Mouse (Mus musculus) adipocyte (in vitro differentiated cells): Measurements from ENCODE around the gene Nrxn3.

Source experiments
- DNase-seq: peaks from one replicate; pipeline ENCODE4 v3.0.0-alpha.2; 2016; ENCODE audit warnings: low spot score

Nrxn3 gene

DNA sequence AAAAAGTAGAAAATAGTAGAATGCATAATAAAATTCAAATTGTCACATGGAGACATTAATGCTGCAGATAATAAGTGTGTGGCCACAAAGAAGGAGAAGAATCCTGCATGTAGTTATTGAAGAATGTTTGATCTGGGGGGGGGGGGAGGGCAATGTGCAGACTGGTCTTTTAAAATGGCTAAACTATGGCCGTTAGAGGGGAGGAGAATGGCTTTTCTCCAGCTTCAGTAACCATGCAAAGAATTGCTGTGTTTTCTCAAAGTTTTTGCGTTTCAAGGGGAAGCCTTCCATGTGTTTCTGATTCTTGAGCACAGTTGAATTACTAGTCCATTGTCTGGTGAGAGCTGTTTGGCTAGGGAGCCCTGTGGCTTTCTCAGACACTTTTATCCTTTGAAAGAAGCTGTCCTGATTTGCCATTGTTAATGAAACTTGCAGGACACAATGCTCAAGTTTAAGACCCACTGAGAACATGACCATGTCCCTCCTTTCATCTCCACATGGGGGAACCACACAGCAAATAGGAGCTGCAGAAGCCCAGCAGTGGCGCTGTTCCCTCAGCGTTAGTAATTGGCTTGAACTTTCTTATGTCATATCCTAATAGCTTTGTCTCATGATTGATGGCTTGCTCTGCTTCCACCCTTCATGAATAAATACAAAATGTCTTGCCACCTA lies 808.1 kb downstream of the Nrxn3 start:
- DNase-seq = no peak

DNA sequence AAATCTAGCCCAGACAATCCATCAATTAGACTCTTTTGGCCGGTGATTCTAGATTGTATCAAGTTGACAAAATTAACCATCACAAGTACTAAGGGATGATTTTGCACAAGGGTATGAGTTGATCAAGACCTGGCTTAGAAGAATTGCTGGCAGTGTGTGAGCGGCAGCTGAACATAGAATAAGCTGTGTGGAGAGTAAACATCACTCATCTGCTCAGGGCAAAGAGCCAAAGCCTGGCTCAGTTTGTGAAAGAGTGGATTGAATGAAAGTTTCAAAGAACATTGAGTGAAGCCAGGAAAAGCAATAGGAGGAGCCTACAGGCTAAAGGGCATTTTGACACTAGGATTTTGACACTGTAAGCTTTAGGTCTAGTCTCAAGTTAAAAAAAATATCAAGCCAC lies 828.6 kb downstream of the Nrxn3 start:
- no peak for DNase-seq

DNA sequence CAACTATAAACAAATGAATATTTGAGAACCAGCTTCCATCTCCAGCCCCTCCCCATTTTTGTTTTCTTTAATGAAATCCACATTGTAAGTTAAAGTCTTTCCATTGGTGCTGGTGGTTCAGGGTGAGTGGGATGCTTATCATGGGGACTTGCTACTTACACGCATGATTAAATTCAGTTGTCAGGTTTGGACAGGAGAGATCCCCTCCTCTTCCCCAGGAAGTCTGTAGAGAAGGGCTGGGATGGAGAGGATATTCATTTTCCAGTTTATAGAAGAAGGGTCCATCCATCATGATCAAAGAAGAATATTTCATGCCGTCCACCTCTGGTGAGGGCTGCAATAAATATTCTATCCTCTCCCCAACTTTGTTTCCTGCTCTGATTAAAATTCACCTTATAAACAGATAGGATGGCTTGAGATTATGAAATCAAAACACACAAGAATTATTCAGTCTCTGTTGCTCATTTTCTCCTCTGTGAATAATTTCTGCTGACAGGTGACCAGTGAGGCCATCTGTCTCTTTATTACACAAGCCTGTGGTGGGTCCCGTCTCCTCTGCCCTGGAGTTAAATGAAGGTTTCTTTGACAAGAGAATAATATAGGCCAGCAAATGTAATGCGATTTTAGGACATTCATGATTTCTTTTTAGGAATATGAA lies 830.7 kb downstream of the Nrxn3 start:
- DNase-seq = no peak

DNA sequence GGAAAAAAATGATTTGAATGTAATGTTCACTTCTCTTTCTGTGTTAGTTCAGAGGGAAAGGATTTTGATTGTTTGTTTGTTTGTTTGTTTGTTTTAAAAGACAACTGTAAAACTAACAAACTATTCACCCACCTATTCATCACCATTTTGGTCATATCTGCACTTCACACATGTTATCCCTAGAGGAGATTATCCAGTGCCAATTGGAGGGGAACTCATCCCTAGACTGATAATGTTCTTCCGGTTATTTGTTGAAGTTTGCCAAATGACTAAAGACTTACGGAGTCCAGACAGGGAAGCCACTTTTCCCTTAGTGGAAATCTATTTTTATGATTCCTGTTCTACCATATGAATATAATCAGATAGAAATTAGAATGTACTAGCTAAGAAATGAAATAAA lies 831.5 kb downstream of the Nrxn3 start:
- no peak for DNase-seq

DNA sequence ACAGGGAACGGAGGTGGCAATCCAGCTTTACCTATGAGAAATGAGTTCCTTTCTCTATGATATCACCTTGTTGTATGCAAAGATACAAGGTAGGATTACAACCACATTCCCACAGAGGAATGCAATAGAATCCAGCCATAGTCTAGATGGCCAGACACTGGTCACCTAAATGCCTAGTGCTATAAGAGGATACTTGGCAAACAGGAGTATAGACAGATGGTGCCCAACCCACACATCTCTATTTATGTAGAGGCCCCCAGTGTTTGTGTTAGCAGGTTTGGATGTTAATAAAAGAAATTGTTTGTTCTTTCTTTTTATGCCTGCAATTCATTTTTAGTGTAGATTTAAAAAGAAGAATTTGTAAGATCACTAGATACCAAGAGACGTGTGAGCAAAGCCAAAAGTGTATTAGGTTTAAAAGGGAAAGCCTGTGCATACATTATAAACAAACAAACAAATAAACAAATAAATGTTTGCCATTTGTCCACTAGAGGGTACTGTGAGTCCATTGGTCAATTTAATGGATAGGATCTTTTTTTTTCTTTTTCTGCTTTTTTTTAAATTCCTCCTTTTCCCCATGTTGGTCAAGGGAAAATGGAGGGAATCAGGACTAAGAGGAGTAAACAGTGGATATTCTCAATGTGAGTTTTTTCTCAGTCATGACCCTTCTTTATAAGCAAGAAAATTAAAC lies 832.2 kb downstream of the Nrxn3 start:
- no peak for DNase-seq

DNA sequence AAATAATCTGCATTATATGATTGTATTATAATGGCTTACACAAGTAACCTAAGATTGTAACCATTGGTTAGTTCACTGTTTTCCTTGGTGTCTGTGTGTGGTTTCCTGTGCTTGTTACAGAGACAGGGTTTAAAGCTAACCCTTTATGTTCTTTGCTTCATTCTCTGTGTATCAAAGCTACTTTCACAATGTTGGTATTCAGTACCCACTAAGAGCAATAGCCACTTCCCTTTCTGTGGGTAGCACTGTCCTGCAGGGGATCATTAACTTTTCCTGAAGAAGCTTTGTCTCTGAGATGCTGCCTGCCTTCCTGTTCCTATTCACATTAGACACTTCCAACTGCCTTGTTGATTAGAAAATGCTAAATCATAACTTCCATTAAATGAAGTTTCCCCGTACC lies 836.2 kb downstream of the Nrxn3 start:
- no peak for DNase-seq

DNA sequence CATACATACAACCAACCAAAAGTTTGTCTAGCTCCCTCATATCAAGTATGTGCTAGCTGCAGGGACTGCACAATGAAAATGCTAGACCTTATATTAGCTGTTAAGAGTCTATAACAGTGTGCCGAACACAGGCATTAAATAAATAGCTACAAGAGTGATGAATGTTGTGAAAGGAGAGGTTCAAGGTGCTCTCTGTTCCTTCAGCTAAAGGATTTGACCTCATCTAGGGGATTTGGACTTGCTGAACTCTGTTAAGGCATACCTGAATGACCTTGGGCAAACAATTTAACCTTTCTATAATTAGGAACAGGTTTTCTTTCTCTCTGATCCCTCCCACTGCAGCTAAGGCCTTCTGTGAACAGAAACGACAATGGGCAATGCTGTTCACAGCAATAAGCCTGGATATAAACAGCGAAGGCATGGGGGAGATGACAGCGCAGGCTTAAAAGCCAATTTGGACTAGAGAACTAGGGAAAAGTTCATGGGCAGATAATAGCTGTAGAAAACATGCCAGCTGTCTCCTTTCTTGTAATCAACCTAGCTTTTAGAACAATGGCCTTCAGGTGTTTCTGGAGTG lies 839.4 kb downstream of the Nrxn3 start:
- no peak for DNase-seq

DNA sequence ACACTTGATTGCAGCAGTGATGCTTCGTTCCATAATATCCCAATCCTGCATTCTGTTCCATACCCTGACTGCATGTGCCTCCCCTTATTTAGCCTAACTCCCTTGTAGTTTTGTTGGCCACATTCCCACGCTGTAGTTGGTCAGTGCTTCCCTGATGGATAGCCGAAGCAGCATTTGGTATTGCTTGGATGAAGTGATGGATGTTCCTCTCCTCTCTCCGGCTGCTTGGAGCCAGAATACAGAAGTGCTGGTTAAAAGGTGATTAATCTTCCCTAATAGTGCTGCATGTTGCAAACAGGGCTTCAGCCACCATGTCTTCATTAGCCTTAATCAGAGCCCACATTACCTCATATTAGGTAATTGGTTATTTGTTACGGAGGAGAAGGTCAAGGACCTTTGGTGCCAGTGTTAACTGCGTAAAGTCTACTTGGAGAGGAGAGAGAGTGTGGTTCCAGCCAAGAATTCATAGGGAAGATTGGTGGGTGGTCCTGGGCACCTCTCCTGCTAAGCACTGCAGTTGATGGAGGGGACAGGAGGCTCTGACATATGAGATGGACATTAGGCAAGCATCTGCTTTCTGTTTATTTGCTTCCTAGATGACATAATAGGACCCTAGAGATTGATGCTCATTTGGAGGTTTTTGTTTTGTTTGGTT lies 846.2 kb downstream of the Nrxn3 start:
- no peak for DNase-seq

DNA sequence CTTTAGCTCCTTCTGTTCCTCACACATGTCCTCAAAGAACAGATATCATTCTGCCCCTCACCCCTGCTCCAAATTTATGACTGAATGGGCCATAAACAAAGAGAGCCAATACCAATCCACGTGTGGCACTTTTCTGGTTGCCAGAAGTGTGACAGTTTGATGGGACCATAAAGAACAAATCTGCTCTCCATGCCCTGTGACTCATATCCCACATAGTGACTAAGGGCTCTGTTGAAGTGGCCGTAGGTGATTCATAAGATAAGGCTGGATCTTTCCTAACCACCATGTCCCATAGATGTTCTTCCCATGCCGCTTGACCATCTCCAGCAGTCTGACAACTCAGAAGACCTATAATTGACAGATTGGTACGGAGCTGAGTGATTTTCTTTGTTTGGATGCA lies 869.8 kb downstream of the Nrxn3 start:
- DNase-seq = no peak

DNA sequence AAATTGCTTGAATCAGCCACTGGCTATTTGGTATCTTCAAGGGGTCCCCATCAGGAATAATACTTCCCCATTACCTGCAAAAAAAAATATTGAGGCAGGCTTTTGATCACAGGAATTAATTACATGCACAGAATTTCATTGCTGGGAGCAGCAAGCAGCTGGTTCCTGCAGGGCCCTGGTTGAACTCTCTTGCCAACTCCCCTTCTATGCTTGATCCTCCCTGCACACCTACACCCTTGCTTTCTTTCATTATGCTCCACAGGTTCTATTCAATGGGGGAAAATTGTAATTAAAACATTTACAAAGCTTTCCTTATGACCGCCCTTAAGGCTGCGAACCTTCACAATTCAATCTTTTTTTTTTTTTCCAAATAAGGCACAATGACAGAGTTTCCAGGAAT lies 891.0 kb downstream of the Nrxn3 start:
- no peak for DNase-seq

DNA sequence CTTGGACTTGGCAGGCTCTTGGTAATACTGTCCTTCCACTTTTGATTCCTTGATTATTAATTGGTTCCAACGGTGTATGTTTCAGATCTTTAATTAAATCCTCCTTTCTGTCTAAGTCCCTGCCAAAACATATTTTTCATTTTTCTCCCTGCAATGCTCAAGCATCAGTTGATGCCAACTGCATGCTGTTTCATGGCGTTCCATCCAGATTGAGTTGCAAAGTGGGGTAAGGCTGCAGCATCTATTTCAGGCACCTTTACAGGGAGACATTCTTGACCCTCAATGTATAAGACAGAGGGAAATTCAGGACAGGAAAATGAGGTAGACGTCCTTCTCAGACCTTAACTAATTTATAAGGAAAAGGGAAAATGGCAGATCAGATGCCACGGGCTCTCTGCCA lies 903.1 kb downstream of the Nrxn3 start:
- no peak for DNase-seq

DNA sequence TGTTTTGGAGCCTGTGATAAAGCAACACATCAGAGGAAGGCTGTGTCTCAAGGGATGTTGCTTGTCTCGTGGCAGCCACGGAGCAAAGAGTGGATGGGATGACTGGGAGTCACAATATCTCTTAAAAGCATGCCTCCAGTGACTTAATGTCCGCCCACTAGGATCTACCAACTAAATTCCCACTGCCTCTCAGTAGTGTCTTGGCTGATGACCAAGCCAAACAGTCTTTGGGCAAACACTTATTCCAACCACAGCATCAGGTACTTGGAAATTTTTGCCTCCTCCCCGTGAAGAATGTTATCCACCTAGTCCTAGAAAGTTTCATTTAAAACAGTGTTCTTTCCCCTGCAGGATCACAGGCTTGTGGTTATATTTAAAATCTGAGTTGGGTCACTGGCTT lies 917.4 kb downstream of the Nrxn3 start:
- no peak for DNase-seq

DNA sequence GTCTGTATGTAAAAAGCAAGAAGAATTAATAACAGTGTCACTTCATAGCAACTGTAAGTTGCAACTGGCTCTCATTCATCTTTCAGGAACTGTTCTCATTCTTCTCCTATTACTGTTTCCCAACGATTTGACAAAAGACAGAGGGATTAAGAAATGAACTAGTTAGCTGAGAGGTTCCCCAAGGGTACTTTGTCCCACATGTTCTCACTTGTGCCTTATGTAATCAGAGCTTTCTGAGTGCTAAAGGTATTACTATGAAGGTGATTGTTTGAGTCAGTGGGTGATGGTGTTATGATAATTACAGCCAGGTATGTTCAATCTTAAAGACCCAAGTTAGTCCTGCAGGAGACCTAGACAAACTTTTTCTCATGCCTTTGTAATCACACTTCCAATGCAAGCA lies 918.8 kb downstream of the Nrxn3 start:
- DNase-seq = no peak

DNA sequence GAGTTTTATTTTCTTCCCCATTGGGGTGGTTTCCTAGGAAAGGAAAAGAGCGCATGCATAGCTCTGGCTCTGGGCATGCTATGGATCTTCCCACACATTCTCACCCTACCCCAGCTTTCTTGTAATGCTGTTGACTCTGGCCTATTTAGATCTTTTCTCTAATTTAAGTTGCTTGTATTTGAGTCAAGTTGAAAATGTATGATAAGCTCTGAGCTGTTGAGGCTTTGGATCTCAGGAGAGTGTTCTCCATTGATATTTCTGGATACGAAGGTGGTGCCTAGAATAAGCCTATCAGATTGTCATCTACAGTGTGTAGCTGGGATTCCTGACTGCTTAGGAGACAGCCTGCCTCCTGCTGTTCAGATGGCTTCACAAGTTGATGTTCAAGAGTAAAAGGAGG lies 930.5 kb downstream of the Nrxn3 start:
- DNase-seq = no peak

DNA sequence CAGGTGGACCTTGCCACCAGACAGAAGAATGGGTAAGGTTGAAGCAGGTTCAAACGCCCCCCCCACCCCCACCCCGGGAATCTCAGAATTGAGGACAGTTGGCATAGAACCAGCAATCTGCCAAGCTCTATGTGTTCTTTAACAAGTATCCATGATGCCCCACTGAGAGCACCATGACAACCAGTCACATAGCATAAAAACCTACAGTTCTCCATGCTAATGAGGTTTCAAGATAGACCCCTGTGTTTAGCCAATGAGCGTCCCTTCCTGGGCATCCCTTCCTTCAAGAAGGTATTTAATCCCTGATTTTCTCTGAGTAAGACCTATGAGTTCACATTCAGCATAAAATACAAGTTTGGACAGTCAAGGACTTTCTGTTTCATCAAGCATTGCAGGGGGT lies 938.5 kb downstream of the Nrxn3 start:
- DNase-seq = no peak

DNA sequence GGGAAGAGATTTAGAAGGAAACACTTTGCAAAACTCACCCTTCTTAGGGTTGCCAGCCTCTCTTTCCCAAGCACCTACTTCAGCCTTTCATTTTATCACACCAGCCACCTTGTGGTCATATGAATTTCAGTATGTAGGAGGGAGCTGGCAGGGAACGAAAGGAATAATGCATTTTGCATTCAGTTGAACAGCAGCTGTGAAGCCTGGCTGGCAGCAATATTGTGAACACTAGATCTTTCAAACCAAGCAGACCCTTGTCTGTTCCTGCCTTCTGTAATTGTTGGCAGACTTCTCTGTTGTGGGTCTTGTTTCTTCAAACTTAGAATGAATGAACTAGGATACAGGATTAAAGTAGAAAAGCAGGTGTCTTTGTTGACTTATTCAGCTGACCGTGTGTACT lies 946.2 kb downstream of the Nrxn3 start:
- no peak for DNase-seq

DNA sequence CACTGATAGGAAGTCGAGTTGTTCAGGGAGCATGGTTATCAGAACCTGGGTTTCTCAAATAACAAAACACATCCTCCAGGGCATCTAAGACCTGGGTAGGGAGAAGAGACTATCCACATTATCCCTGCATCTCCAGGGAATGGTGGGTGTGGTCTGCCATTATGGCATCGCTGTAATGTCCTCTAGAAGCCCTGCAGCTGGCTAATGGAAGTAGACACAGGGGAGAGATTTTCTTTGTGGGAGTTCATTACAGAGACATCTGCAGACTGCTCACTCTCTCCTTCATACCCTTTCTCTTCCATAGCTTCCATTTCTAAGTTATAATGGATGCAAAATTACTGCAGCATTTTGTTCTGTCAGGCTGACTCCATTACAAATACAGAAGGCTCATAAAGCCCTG lies 950.1 kb downstream of the Nrxn3 start:
- no peak for DNase-seq

DNA sequence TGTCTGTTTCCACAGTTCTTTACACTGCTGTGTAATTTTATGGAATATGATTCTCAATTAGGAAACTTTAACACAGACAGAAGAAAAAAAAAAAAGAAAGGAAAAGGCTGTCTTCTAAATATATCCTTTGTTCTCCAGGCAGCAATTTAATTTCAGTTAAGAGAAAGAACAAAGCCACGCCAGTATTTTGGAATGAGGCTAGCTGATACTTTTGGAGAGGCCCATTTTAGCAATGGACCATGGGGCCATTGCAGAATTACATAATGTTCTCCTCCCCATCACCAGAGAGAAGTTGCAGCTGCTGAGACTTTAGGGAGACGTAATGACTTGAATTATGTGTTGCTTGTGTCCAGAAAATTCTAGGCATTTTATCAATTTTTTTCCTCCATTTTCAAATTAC lies 963.0 kb downstream of the Nrxn3 start:
- no peak for DNase-seq

DNA sequence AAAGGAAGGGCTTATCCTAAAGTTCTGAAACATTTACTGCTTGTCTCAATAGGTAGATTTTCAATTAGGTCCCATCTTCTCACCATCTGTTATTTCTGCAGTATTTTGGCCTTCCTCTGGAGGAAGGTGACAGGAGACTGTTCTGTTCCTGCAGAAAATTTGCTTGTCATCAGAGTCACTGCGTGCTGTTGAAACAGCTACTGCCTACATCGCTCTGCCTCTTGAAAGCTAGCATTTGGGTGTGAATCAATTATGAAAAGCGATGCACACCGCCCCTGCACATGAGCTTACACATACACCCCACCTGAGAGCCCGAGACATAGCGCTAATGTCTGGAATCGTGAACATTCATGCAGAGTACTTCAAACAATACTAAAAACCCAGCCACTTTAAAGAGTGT lies 966.4 kb downstream of the Nrxn3 start:
- no peak for DNase-seq

DNA sequence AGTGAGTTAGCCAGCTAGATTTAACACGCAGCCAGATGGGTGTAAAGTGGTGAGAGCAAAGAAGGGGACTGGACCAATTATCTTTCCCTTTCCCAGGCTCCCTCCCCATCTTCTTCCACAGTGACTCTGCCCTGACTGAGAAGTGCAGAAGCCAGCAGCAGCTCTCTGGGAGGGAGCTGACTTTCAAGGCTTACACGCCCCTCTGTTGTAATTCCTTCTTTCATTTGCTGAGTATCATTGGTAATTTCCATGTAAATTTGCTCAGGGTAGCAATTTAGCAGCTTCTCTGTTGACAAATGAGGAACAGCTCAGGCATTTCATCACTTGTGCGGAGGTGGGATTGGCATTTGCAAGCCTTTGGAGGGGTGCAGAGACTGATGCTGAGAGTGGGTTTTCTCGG lies 976.8 kb downstream of the Nrxn3 start:
- DNase-seq = no peak

DNA sequence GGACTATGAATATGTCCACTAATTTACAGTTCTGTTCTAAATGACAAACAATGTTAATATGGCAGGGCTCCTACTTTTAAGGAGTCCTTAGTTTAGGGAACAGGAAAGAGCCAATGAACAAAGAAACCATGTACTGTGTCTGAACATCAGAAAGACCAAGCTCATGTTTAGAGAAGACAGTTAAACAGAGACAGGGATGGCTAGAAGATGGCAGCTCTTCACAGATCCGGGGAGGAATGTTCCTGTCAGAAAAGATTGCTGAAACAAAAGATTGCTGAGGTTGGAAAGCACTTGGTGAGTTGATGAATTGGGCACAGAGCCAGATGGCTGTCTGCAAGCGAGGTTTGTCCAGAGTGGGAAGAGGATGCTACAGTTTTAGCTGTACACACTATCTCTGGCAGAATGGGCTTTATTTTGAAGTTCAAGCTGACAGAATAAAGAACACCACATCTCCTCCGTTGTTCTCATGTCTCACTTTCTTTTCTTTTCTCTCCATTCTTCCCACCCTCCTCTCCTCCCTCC lies 978.3 kb downstream of the Nrxn3 start:
- DNase-seq = no peak

DNA sequence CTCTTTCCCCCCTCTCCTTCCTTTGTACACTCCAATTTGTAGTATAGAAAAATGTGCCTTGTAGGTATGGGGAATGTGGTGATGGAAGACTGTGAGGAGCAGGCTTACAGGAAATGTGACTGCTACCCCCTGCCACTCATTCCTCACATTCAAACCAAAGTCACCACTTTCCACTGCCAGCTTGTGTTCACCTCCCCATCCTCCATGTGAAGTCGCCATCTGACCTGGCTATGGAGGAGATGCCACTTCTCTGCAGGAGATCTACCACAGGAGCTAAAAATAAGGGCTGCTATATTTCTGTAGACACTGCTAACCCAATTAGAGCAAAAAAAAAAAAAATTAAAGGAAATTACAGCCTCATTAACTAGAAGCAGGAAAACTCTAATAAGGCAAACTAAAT lies 980.3 kb downstream of the Nrxn3 start:
- DNase-seq = no peak

DNA sequence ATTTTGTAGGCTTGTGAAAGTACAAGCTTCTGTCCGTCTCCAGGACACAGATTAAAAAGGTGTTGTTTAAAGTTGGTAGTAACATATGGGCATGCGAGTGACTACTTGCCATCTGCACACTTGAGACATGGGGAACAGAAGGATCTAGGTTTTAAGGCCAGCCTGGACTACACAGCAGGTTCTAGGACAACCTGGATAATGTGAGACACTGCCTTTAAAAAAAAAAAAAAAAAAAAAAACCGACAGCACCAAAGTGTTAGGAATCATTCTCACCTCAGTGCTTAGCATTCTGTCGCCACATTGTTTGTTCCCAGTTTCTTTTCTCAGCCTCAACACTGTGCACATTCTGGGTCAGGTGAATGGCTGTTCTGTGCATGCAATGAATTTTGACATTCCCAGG lies 985.2 kb downstream of the Nrxn3 start:
- no peak for DNase-seq
